Mouse (Mus musculus): ENCODE measurements around the gene Gtf2i. TPM values are rescaled to one million over a fixed set of nuclear protein-coding genes. Genes with fewer than 3 reads are reported as not detected.

Gene Gtf2i
- total and polyA plus RNA-seq, 2 experiments from 2014 or later: 77.2 to 96.4 TPM

DNA sequence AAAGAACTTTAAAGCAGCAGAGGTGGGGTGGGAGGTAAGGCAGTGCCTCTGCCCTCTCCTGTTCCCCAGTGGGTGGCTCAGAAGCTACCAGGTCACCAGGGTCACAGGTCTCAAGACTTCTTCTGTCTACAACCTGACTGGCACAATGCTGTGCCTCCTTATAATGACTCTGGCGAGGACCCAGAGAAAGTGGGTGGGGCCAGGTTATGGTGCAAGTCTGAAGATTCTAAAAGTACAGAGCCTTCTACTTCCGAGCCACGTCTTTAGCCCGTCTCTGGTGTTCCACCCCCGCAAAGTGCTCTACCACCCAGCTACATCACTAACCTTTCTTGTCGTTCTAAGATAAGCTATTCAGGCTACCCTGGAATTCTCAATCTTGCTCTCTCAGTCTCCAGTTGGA lies 82.4 kb downstream of the Gtf2i start:
- 78% methylated on average over 6 of the region's 6 CpGs for WGBS
- DNase-seq (ENCODE audit: low spot score) (no peak), ATAC-seq (ENCODE audit: low FRiP score) (no peak)
- Histone ChIP-seq H3K4me2 (ENCODE audit: low read depth, low read length, poor library complexity, severe bottlenecking) (no peak overlapping the region), H3K4me1 (ENCODE audit: insufficient read depth, low read length) (no peaks in the 10 kb centered on the region), H3K36me3 (ENCODE audit: insufficient read depth, low read length) (peaks cover 11% of the 10 kb centered on the region), H3K4me3 (ENCODE audit: low read depth, low read length) (no peak overlapping the region), H3K9me3 (ENCODE audit: low read length) (no peaks in the 10 kb centered on the region), H3K27me3 (ENCODE audit: insufficient read depth, low read length) (no peaks in the 10 kb centered on the region), H3K9ac (replicated peaks; ENCODE audit: low read length, poor library complexity, severe bottlenecking) (no peak overlapping the region), H3K27ac (ENCODE audit: low read depth, low read length) (no peak overlapping the region)
- no peak for TF ChIP-seq CTCF (IDR thresholded peaks at IDR 0.05)

DNA sequence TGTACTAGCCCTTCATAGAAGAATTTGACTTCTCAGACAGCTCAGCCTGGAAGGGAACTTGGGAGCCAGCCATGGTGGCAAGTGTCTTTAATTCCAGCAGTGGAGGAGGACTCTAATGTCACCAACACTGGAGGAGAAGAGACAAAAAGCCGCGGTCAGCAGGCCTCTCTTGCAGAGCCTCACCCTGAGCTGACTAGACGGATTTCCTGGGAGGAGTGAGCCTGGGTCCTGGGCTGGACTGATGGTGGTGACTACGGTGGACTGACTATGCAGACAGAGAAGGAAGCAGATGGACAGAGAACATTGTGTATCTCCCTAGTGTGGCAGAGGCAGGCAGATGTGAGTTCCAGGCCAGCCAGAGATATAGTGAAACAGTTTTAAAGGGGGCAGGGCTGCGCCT lies 83.2 kb downstream of the Gtf2i start:
- H3K27me3 ChIP-seq (ENCODE audit: insufficient read depth, low read length): no peaks in the 10 kb centered on the region
- H3K4me2 ChIP-seq (ENCODE audit: low read depth, low read length, poor library complexity, severe bottlenecking): no peak overlapping the region
- H3K27ac ChIP-seq (ENCODE audit: low read depth, low read length): no peak overlapping the region
- H3K9me3 ChIP-seq (ENCODE audit: low read length): no peaks in the 10 kb centered on the region
- H3K9ac ChIP-seq (replicated peaks; ENCODE audit: low read length, poor library complexity, severe bottlenecking): no peak overlapping the region
- H3K4me1 ChIP-seq (ENCODE audit: insufficient read depth, low read length): no peaks in the 10 kb centered on the region
- no peak for DNase-seq (ENCODE audit: low spot score)
- TF ChIP-seq CTCF (IDR thresholded peaks at IDR 0.05): no peak
- WGBS: 84% methylated on average over 5 of the region's 5 CpGs
- H3K4me3 ChIP-seq (ENCODE audit: low read depth, low read length): no peak overlapping the region
- no peak for ATAC-seq (ENCODE audit: low FRiP score)
- peaks cover 7% of the 10 kb centered on the region; the same call in 1 of the 2 replicates for H3K36me3 ChIP-seq (ENCODE audit: insufficient read depth, low read length)

DNA sequence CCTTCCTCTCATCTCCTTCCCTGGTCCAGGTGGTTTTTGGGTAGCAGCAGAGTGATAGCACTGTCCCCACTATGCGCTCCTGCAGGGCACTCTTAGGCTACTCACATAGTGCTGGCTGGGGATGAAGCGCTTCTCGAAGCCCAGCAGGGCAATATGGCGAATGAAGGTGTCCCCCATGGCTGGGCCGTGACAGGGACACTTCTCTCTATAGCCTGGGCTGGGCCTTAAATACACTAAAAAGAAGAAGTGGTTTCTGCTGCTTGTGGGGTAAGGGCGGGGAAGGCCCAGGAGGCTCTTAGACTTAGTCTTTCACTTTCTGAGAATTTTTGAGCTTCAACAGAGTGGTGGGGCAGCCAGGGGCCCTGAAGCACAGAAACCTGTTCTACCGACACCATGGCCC lies 85.2 kb downstream of the Gtf2i start, which contains the start of gene Ncf1:
Ncf1 (minus strand) TSS at position 235 of the 400 bp plus-strand sequence.
- no peak within 1 kb of the TSS for H3K9ac ChIP-seq (replicated peaks; ENCODE audit: low read length, poor library complexity, severe bottlenecking)
- no peak for DNase-seq (ENCODE audit: low spot score)
- 87% methylated on average over 7 of the region's 7 CpGs for WGBS

DNA sequence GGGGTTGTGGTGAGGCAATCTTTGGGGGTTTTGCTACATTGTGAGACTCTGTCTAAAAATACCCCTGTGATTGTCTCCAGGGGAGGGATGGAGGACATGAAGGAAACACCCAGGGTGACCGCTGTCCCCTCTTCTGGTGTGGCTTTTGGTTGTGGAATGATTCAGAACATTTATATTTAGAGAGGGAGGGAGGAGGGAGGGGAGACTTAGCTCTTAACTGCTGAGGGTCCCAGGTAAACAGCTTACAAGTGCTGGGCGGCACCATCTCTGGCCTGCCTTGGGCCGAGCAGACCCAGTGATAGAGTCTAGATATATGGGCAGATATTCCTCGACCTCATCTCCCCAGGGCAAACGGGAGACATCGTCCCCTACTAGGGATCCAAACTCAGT lies 86.3 kb downstream of the Gtf2i start:
- 78% methylated on average over 6 of the region's 6 CpGs for WGBS
- ATAC-seq (ENCODE audit: low FRiP score): no peak

More for the DNA sequence above, 85.2 kb downstream of the Gtf2i start, which contains the start of gene Ncf1:
- no peaks in the 10 kb centered on the region for H3K36me3 ChIP-seq (ENCODE audit: insufficient read depth, low read length)
- H3K4me2 ChIP-seq (ENCODE audit: low read depth, low read length, poor library complexity, severe bottlenecking): no peak within 1 kb of the TSS
- no peaks in the 10 kb centered on the region for H3K9me3 ChIP-seq (ENCODE audit: low read length)
- H3K4me1 ChIP-seq (ENCODE audit: insufficient read depth, low read length): no peaks in the 10 kb centered on the region
- no peak within 1 kb of the TSS for H3K4me3 ChIP-seq (ENCODE audit: low read depth, low read length)
- TF ChIP-seq CTCF (IDR thresholded peaks at IDR 0.05): no peak
- no peaks in the 10 kb centered on the region for H3K27me3 ChIP-seq (ENCODE audit: insufficient read depth, low read length)
- H3K27ac ChIP-seq (ENCODE audit: low read depth, low read length): no peak within 1 kb of the TSS
- no peak for ATAC-seq (ENCODE audit: low FRiP score)

DNA sequence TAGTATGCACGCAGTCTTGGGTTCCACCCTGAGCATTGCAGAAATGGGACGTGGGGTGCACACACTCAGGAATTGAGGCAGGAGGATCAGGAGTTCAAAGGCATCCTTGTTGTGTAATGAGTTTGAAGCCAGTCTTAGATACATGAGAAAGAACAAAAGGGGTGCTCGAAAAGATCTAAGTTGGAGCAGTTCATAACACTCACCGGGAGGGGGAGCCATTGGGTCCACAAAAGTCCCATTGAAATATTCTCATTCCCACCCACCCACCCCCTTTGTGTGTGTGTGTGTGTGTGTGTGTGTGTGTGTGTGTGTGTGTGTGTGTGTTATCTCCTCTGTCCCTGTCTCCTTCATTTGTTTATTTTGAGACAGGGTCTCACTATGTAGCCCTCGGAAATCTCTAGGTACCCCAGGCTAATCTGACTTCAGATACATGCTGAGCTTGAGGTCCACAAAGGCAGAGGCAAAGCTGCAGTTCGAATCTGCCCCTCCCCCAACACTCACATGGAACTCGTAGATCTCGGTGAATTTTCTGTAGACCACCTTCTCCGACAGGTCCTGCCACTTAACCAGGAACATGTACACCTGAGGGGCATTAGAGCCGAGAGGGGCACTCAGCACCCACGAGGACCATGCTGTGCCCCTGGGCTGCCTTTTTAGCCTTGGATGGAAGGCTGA lies 86.8 kb downstream of the Gtf2i start:
- Histone ChIP-seq H3K27ac (ENCODE audit: low read depth, low read length) (no peak overlapping the region), H3K9me3 (ENCODE audit: low read length) (no peaks in the 10 kb centered on the region), H3K4me2 (ENCODE audit: low read depth, low read length, poor library complexity, severe bottlenecking) (no peak overlapping the region), H3K36me3 (ENCODE audit: insufficient read depth, low read length) (no peaks in the 10 kb centered on the region), H3K27me3 (ENCODE audit: insufficient read depth, low read length) (0 out of 2 replicates have a peak, but pooled peaks cover under 1% of the 10 kb centered on the region), H3K4me3 (ENCODE audit: low read depth, low read length) (no peak overlapping the region), H3K9ac (replicated peaks; ENCODE audit: low read length, poor library complexity, severe bottlenecking) (no peak overlapping the region), H3K4me1 (ENCODE audit: insufficient read depth, low read length) (no peaks in the 10 kb centered on the region)
- ATAC-seq (ENCODE audit: low FRiP score): no peak
- TF ChIP-seq CTCF (IDR thresholded peaks at IDR 0.05): peak; percentile 60
- WGBS: 33% methylated on average over 11 of the region's 11 CpGs
- DNase-seq (ENCODE audit: low spot score): no peak

More for the DNA sequence above, 86.3 kb downstream of the Gtf2i start:
- no peaks in the 10 kb centered on the region for H3K9me3 ChIP-seq (ENCODE audit: low read length)
- no peaks in the 10 kb centered on the region for H3K4me1 ChIP-seq (ENCODE audit: insufficient read depth, low read length)
- DNase-seq (ENCODE audit: low spot score): no peak
- H3K27me3 ChIP-seq (ENCODE audit: insufficient read depth, low read length): no peaks in the 10 kb centered on the region
- H3K9ac ChIP-seq (replicated peaks; ENCODE audit: low read length, poor library complexity, severe bottlenecking): no peak overlapping the region
- no peak for TF ChIP-seq CTCF (IDR thresholded peaks at IDR 0.05)
- no peak overlapping the region for H3K27ac ChIP-seq (ENCODE audit: low read depth, low read length)
- H3K4me2 ChIP-seq (ENCODE audit: low read depth, low read length, poor library complexity, severe bottlenecking): no peak overlapping the region
- no peaks in the 10 kb centered on the region for H3K36me3 ChIP-seq (ENCODE audit: insufficient read depth, low read length)
- H3K4me3 ChIP-seq (ENCODE audit: low read depth, low read length): no peak overlapping the region

DNA sequence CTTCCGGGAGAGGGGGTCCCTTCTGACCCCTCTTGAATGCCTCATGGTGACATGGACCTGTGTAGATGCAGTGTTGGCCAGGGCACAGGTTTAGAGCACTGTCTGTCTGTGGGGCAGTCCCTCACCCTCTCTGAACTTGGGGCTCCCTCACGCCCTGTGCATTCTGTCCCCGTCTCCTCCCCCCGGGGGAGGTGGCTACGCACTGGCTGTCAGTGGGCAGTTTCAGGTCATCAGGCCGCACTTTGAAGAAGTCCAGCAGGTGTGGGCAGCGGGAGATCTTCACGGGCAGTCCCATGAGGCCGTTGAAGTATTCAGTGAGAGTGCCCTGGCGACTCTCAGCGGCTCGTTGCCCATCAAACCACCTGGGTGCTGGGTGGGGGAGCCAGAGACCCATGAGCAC lies 87.6 kb downstream of the Gtf2i start:
- Histone ChIP-seq H3K9ac (replicated peaks; ENCODE audit: low read length, poor library complexity, severe bottlenecking) (no peak overlapping the region), H3K27ac (ENCODE audit: low read depth, low read length) (no peak overlapping the region), H3K27me3 (ENCODE audit: insufficient read depth, low read length) (0 out of 2 replicates have a peak, but pooled peaks cover 4% of the 10 kb centered on the region), H3K4me3 (ENCODE audit: low read depth, low read length) (no peak overlapping the region), H3K9me3 (ENCODE audit: low read length) (no peaks in the 10 kb centered on the region), H3K36me3 (ENCODE audit: insufficient read depth, low read length) (no peaks in the 10 kb centered on the region), H3K4me1 (ENCODE audit: insufficient read depth, low read length) (0 out of 2 replicates have a peak, but pooled peaks cover 2% of the 10 kb centered on the region), H3K4me2 (ENCODE audit: low read depth, low read length, poor library complexity, severe bottlenecking) (no peak overlapping the region)
- no peak for TF ChIP-seq CTCF (IDR thresholded peaks at IDR 0.05)
- DNase-seq (ENCODE audit: low spot score): no peak
- no peak for ATAC-seq (ENCODE audit: low FRiP score)
- 69% methylated on average over 12 of the region's 12 CpGs for WGBS
